Mouse (Mus musculus): Measurements from ENCODE around the gene Mybphl.

DNA sequence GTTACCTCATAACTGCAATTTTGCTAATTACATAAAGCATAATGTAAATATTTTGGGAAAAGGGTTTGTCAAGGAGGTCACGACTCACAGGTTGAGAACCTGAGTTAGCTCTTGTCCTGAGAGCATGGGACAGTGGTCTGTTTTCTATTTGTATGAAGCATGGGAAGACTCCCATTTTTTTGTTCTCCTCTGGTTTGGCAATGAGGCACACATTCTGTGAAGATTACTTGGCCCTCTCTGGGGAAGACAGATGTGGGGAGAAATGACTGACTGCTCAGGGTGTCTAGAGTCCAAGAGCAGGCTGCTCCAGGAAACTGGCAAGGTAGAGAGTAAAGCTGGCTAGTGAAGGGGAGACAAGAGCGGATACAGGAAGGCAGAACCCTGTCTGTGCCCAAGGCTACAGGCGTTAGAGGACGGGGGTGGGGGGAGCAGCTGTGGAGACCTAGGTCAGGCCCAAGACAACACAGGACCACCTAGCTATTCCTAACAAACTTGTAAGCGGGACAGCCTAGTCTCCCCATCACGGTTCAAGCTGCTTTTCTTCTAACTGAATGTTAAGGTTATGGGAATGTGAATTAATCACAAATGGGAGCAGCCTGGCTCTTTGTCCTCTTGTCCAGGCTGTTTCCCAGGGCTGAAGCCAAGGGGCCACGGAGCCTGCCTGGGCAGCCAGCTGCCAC lies 60.4 kb downstream of the Mybphl start:
- no peak for TF ChIP-seq CTCF (IDR thresholded peaks at IDR 0.05; ENCODE audit: borderline replicate concordance, control insufficient read depth, extremely low read depth, insufficient read depth, low read length, poor library complexity)
- TF ChIP-seq POLR2A (IDR thresholded peaks at IDR 0.05; ENCODE audit: control insufficient read depth, extremely low read depth, insufficient read depth, low read length, poor library complexity) = no peak
